8 mouse cellular contexts compared by ENCODE assay signal in the genomic region with DNA sequence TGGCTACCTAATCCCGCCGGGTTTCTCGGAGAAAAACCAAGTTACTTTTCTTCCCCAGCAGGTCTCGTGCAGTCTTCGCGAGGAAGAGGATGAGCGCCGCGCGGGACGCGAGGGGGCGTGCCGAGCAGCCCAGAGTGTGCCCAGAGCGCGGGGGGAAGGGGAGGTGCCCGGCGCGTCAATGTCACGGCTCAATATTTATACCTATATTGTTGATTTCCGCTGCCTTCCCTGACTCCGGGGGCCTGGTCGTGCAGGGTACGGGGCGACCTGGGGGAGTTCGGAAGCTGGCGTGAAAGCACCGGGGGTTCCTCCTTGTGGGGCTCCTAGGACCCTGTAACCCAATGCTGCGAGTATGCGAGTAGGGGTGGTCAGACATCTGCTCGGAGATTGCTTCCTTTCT.
DNase-seq lines count a peak whose midpoint lies in the region; ATAC-seq and TF ChIP-seq lines count a peak whose summit lies in the region.

No protein-coding gene starts in this region.

- 1% methylated on average over 30 of the region's 31 CpGs for WGBS in hindbrain, embryonic 11.5 days
- 0% methylated on average over 30 of the region's 31 CpGs for WGBS in limb, embryonic 15.5 days
- WGBS in neural tube, embryonic 13.5 days: under 1% methylated on average over 31 of the region's 31 CpGs

- peak overlapping the region; percentile 96 for H3K4me2 ChIP-seq in hindbrain, embryonic 11.5 days (replicated peaks; ENCODE audit: low read depth, low read length)
- peak overlapping the region; percentile 99 for H3K4me2 ChIP-seq in limb, embryonic 15.5 days
- peak overlapping the region; percentile 100 for H3K4me2 ChIP-seq in neural tube, embryonic 13.5 days

- ATAC-seq in hindbrain, embryonic 11.5 days (ENCODE audit: low FRiP score): peak; percentile 68
- ATAC-seq in limb, embryonic 15.5 days (ENCODE audit: insufficient number of reproducible peaks, low FRiP score, low TSS enrichment, low read depth): no peak
- ATAC-seq in neural tube, embryonic 13.5 days (ENCODE audit: low read depth): peak; percentile 73; the same call in 1 of the 2 replicates

- peaks cover 52% of the 10 kb centered on the region for H3K27me3 ChIP-seq in E14TG2a.4 (ENCODE audit: insufficient read depth, low read length)
- peaks cover 27% of the 10 kb centered on the region for H3K27me3 ChIP-seq in hindbrain, embryonic 11.5 days (ENCODE audit: control insufficient read depth, insufficient read depth, low read length)
- H3K27me3 ChIP-seq in limb, embryonic 15.5 days: peaks cover 37% of the 10 kb centered on the region
- peaks cover 49% of the 10 kb centered on the region for H3K27me3 ChIP-seq in neural tube, embryonic 13.5 days

- TF ChIP-seq CTCF in gastrocnemius, adult 2 months (IDR thresholded peaks at IDR 0.05): no peak
- no peak for TF ChIP-seq CTCF in E14TG2a.4 (conservative IDR thresholded peaks at IDR 0.05; ENCODE audit: low read length)

- DNase-seq in gastrocnemius, adult 2 months: no peak
- DNase-seq in gastrocnemius, postnatal 36 days: no peak
- peak; percentile 49 for DNase-seq in embryo, embryonic 10.5 days (ENCODE audit: low spot score)
- peak; percentile 60 for DNase-seq in hindbrain, embryonic 11.5 days (ENCODE audit: low spot score)
- DNase-seq in gastrocnemius, adult 18-20 months (ENCODE audit: low spot score): no peak

- H3K36me3 ChIP-seq in E14TG2a.4 (ENCODE audit: insufficient read depth, low read length): no peaks in the 10 kb centered on the region
- no peaks in the 10 kb centered on the region for H3K36me3 ChIP-seq in hindbrain, embryonic 11.5 days (ENCODE audit: control insufficient read depth, insufficient read depth, low read length)
- H3K36me3 ChIP-seq in limb, embryonic 15.5 days: no peaks in the 10 kb centered on the region
- no peaks in the 10 kb centered on the region for H3K36me3 ChIP-seq in neural tube, embryonic 13.5 days

- peaks cover 20% of the 10 kb centered on the region for H3K4me1 ChIP-seq in E14TG2a.4 (replicated peaks; ENCODE audit: low read depth, low read length)
- H3K4me1 ChIP-seq in hindbrain, embryonic 11.5 days (replicated peaks; ENCODE audit: control insufficient read depth, insufficient read depth, low read length): no peaks in the 10 kb centered on the region; the same call in 1 of the 2 replicates
- peaks cover 24% of the 10 kb centered on the region for H3K4me1 ChIP-seq in limb, embryonic 15.5 days
- H3K4me1 ChIP-seq in neural tube, embryonic 13.5 days (replicated peaks): peaks cover 28% of the 10 kb centered on the region

- H3K9ac ChIP-seq in hindbrain, embryonic 11.5 days (ENCODE audit: low read depth, low read length): 0 out of 2 replicates have a peak overlapping the region, but pooled peaks have one; percentile 37
- no peak overlapping the region for H3K9ac ChIP-seq in limb, embryonic 15.5 days
- H3K9ac ChIP-seq in neural tube, embryonic 13.5 days: peak overlapping the region; percentile 65

- peak overlapping the region; percentile 76 for H3K4me3 ChIP-seq in gastrocnemius, adult 2 months
- peak overlapping the region; percentile 76 for H3K4me3 ChIP-seq in E14TG2a.4 (replicated peaks; ENCODE audit: low read length)
- peak overlapping the region; percentile 54 for H3K4me3 ChIP-seq in hindbrain, embryonic 11.5 days (ENCODE audit: low read depth, low read length)
- H3K4me3 ChIP-seq in limb, embryonic 15.5 days: peak overlapping the region; percentile 58
- peak overlapping the region; percentile 63 for H3K4me3 ChIP-seq in neural tube, embryonic 13.5 days

- intact Hi-C loops in gastrocnemius, adult 2 months (cut with DNase I): no loop called here
- intact Hi-C loops in gastrocnemius, postnatal 36 days (cut with DNase I): no loop called here

- peaks cover 30% of the 10 kb centered on the region for H3K9me3 ChIP-seq in E14TG2a.4 (ENCODE audit: low read length)
- no peaks in the 10 kb centered on the region for H3K9me3 ChIP-seq in hindbrain, embryonic 11.5 days (ENCODE audit: control insufficient read depth, low read length)
- H3K9me3 ChIP-seq in limb, embryonic 15.5 days: no peaks in the 10 kb centered on the region
- H3K9me3 ChIP-seq in neural tube, embryonic 13.5 days: no peaks in the 10 kb centered on the region

- H3K27ac ChIP-seq in gastrocnemius, adult 2 months: no peak overlapping the region
- no peak overlapping the region for H3K27ac ChIP-seq in hindbrain, embryonic 11.5 days (ENCODE audit: low read depth, low read length)
- H3K27ac ChIP-seq in limb, embryonic 15.5 days: no peak overlapping the region
- H3K27ac ChIP-seq in neural tube, embryonic 13.5 days (replicated peaks): no peak overlapping the region

Comparison
In these comparisons a context has a peak if more than half of its experiments do, and no peak if none do; other contexts are left out.
1. DNase-seq: peak in embryo, embryonic 10.5 days (single experiment) and hindbrain, embryonic 11.5 days (single experiment); none in gastrocnemius, adult 2 months (single experiment), gastrocnemius, postnatal 36 days (0 of 2) and gastrocnemius, adult 18-20 months (single experiment).
2. Peak in every context shown above with its lines, with median percentiles within 50 percentile points of each other: H3K4me3 ChIP-seq and H3K4me2 ChIP-seq.